In the genomic region with DNA sequence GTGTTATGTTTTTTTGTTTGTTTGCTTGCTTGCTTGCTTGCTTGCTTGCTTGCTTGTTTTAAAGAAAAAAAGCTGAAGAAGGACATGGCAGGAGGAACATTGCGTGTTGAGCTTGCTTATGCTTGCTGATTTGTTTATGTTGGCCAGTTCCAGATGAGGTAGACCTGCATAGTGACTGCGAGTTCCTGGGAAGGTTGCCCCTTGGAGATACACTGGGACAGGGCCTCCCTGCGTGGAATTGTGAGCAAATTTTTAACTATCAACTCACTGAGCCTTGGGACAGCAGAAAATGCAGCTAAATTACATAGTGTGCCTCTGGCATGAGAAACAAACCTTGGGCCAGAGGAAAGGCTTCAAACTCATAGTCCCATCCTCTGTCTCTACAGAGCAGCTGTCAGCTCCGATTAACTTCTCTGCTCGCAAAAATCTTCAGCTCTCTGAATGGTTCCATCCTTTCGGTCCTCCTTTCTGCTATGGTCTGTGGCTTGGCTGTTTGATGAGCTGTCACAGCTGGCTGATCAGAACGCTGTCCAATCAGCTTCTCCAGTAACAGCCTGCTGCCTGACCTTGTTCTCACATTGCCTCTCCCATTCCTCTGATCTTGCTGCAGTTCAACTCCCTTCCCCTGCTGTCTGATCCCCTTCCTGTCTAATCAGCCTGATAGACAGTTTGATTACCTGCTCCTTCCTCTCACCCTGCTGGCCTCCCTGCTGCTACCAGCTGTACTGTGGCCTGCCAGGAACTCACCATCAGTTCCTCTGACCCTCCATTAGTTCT, we compare ENCODE assay signal across 9 mouse cellular contexts.
A peak's percentile ranks its signal among the peaks of the same experiment; 100 is the strongest.
DNase-seq lines count a peak whose midpoint lies in the region; ATAC-seq lines count a peak whose summit lies in the region.
"Had no signal": no experiment of that assay in that cellular context is flagged by ENCODE, and none has a peak within 500 bp of the region (broad histone marks: within the 10 kb centered on the region; RNA-seq: fewer than 3 reads in every experiment).

No protein-coding gene starts in this region.

- H3K27me3 ChIP-seq in heart, embryonic 13.5 days (replicated peaks): no peaks in the 10 kb centered on the region
- no peaks in the 10 kb centered on the region for H3K27me3 ChIP-seq in hindbrain, embryonic 15.5 days
- no peaks in the 10 kb centered on the region for H3K27me3 ChIP-seq in midbrain, embryonic 14.5 days (ENCODE audit: control insufficient read depth, insufficient read depth, low read length)

- H3K27ac ChIP-seq in heart, embryonic 13.5 days (replicated peaks): 0 out of 2 replicates have a peak overlapping the region, but pooled peaks have one; percentile 15
- peak overlapping the region; percentile 50 for H3K27ac ChIP-seq in hindbrain, embryonic 15.5 days (replicated peaks)
- peak overlapping the region; percentile 57 for H3K27ac ChIP-seq in midbrain, embryonic 14.5 days (replicated peaks; ENCODE audit: low read depth, low read length)

- DNase-seq in heart, adult 11 months: no peak
- peak; percentile 72 for DNase-seq in embryo, embryonic 10.5 days (ENCODE audit: low spot score)
- peak; percentile 67 for DNase-seq in midbrain, embryonic 14.5 days
- DNase-seq in layer of hippocampus, postnatal 25 days (ENCODE audit: extremely low spot score in 1 of 2, low spot score in 1 of 2): no peak
- no peak for DNase-seq in layer of hippocampus, adult 9-10 months (ENCODE audit: low spot score)
- DNase-seq: cerebellum, adult 18-20 months had no signal

- 25% methylated on average over 7 of the region's 7 CpGs for WGBS in heart, embryonic 13.5 days
- 29% methylated on average over 7 of the region's 7 CpGs for WGBS in hindbrain, embryonic 15.5 days
- WGBS in midbrain, embryonic 14.5 days: 13% methylated on average over 7 of the region's 7 CpGs

- H3K9me3 ChIP-seq in heart, embryonic 13.5 days: no peaks in the 10 kb centered on the region
- H3K9me3 ChIP-seq in hindbrain, embryonic 15.5 days: no peaks in the 10 kb centered on the region
- no peaks in the 10 kb centered on the region for H3K9me3 ChIP-seq in midbrain, embryonic 14.5 days (ENCODE audit: control insufficient read depth, low read length)

- H3K4me3 ChIP-seq in heart, embryonic 13.5 days: no peak overlapping the region
- no peak overlapping the region for H3K4me3 ChIP-seq in hindbrain, embryonic 15.5 days
- H3K4me3 ChIP-seq in midbrain, embryonic 14.5 days (replicated peaks; ENCODE audit: low read depth, low read length): no peak overlapping the region

- H3K36me3 ChIP-seq in heart, embryonic 13.5 days: no peaks in the 10 kb centered on the region
- no peaks in the 10 kb centered on the region for H3K36me3 ChIP-seq in hindbrain, embryonic 15.5 days
- no peaks in the 10 kb centered on the region for H3K36me3 ChIP-seq in midbrain, embryonic 14.5 days (ENCODE audit: control insufficient read depth, insufficient read depth, low read length)

- peaks cover 7% of the 10 kb centered on the region for H3K4me1 ChIP-seq in heart, embryonic 13.5 days
- H3K4me1 ChIP-seq in hindbrain, embryonic 15.5 days (replicated peaks): peaks cover 4% of the 10 kb centered on the region
- H3K4me1 ChIP-seq in midbrain, embryonic 14.5 days (ENCODE audit: control insufficient read depth, insufficient read depth, low read length): peaks cover 19% of the 10 kb centered on the region

- peak overlapping the region; percentile 4; the same call in 1 of the 2 replicates for H3K4me2 ChIP-seq in heart, embryonic 13.5 days
- no peak overlapping the region for H3K4me2 ChIP-seq in hindbrain, embryonic 15.5 days
- H3K4me2 ChIP-seq in midbrain, embryonic 14.5 days (ENCODE audit: low read length): peak overlapping the region; percentile 13

- H3K9ac ChIP-seq in heart, embryonic 13.5 days: no peak overlapping the region
- H3K9ac ChIP-seq in hindbrain, embryonic 15.5 days: no peak overlapping the region
- H3K9ac ChIP-seq in midbrain, embryonic 14.5 days (replicated peaks; ENCODE audit: low read length): no peak overlapping the region

- ATAC-seq in heart, embryonic 13.5 days (ENCODE audit: extremely low read depth, insufficient number of reproducible peaks, low FRiP score, low TSS enrichment): no peak
- ATAC-seq in hindbrain, embryonic 15.5 days (ENCODE audit: low FRiP score, low read depth): peak; percentile 89
- peak; percentile 79 for ATAC-seq in midbrain, embryonic 14.5 days (ENCODE audit: low FRiP score, low TSS enrichment)
- ATAC-seq in inflammation-experienced regulatory T-cells, adult 6 months: no peak

Comparison
In these comparisons a context has a peak if more than half of its experiments do, and no peak if none do; other contexts are left out.
1. ATAC-seq: peak in hindbrain, embryonic 15.5 days (single experiment) and midbrain, embryonic 14.5 days (single experiment); none in heart, embryonic 13.5 days (single experiment) and inflammation-experienced regulatory T-cells, adult 6 months (single experiment).
2. DNase-seq: peak in embryo, embryonic 10.5 days (single experiment) and midbrain, embryonic 14.5 days (single experiment); none in heart, adult 11 months (single experiment), layer of hippocampus, postnatal 25 days (0 of 2) and layer of hippocampus, adult 9-10 months (single experiment).
3. Peak in every context shown above with its lines, with median percentiles within 50 percentile points of each other: H3K27ac ChIP-seq.